Mouse (Mus musculus): Measurements from ENCODE around the gene Ms4a18. TPM values are rescaled to one million over a fixed set of nuclear protein-coding genes. Genes with fewer than 3 reads are reported as not detected.

Gene Ms4a18
- polyA plus RNA-seq, 1 experiment: not detected

GRCm38 (mm10) chr19:10949558-10949957 lies 68.3 kb downstream of the Ms4a18 start:
- Histone ChIP-seq H3K4me3 (ENCODE audit: insufficient read depth, low read length) (no peak overlapping the region; the same call in 1 of the 2 replicates), H3K27ac (ENCODE audit: insufficient read depth, low read length) (no peak overlapping the region), H3K4me1 (ENCODE audit: control insufficient read depth, insufficient read depth, low read length) (peaks cover 16% of the 10 kb centered on the region; the same call in 1 of the 2 replicates)
- TF ChIP-seq CTCF (IDR thresholded peaks at IDR 0.05; ENCODE audit: extremely low read depth, insufficient read depth, low read length) (no peak), POLR2A (IDR thresholded peaks at IDR 0.05; ENCODE audit: extremely low read depth, insufficient read depth, low read length) (no peak)

- Histone ChIP-seq H3K4me1 (ENCODE audit: control insufficient read depth, insufficient read depth, low read length) (peaks cover 16% of the 10 kb centered on the region; the same call in 1 of the 2 replicates), H3K4me3 (ENCODE audit: insufficient read depth, low read length) (peak within 1 kb of the TSS; percentile 40), H3K27ac (ENCODE audit: insufficient read depth, low read length) (no peak within 1 kb of the TSS)
- TF ChIP-seq CTCF (IDR thresholded peaks at IDR 0.05; ENCODE audit: extremely low read depth, insufficient read depth, low read length) (no peak), POLR2A (IDR thresholded peaks at IDR 0.05; ENCODE audit: extremely low read depth, insufficient read depth, low read length) (peak; percentile 74; the same call in 1 of the 2 replicates)
Measured at GRCm38 (mm10) chr19:10949112-10949511, 68.7 kb downstream of the Ms4a18 start, which contains the start of gene Ccdc86. Gene Ccdc86, minus strand, starts transcription at chr19:10949266.

GRCm38 (mm10) chr19:10948416-10948815 lies 69.4 kb downstream of the Ms4a18 start:
- Histone ChIP-seq H3K27ac (ENCODE audit: insufficient read depth, low read length) (no peak overlapping the region), H3K4me3 (ENCODE audit: insufficient read depth, low read length) (peak overlapping the region; percentile 40), H3K4me1 (ENCODE audit: control insufficient read depth, insufficient read depth, low read length) (peaks cover 16% of the 10 kb centered on the region; the same call in 1 of the 2 replicates)
- TF ChIP-seq POLR2A (IDR thresholded peaks at IDR 0.05; ENCODE audit: extremely low read depth, insufficient read depth, low read length): no peak
- TF ChIP-seq CTCF (IDR thresholded peaks at IDR 0.05; ENCODE audit: extremely low read depth, insufficient read depth, low read length): no peak

- TF ChIP-seq POLR2A (IDR thresholded peaks at IDR 0.05; ENCODE audit: extremely low read depth, insufficient read depth, low read length) (no peak), CTCF (IDR thresholded peaks at IDR 0.05; ENCODE audit: extremely low read depth, insufficient read depth, low read length) (no peak)
Measured at GRCm38 (mm10) chr19:10947219-10947618, 70.6 kb downstream of the Ms4a18 start.

More at GRCm38 (mm10) chr19:10947219-10947618, 70.6 kb downstream of the Ms4a18 start:
- Histone ChIP-seq H3K4me3 (ENCODE audit: insufficient read depth, low read length) (peak overlapping the region; percentile 40; the same call in 1 of the 2 replicates), H3K4me1 (ENCODE audit: control insufficient read depth, insufficient read depth, low read length) (peaks cover 16% of the 10 kb centered on the region; the same call in 1 of the 2 replicates), H3K27ac (ENCODE audit: insufficient read depth, low read length) (no peak overlapping the region)

Other genes starting within 250 kb of the Ms4a18 start
- 5.8 and 6.0 TPM in 2 replicates for gene Cd6, start 188.0 kb downstream of the Ms4a18 start, polyA plus RNA-seq (2012; rRNA removed)
- gene Slc15a3, start 178.3 kb downstream of the Ms4a18 start, polyA plus RNA-seq (2012; rRNA removed): 1.3 and 2.3 TPM in 2 replicates
- gene Tmem132a, start 148.1 kb downstream of the Ms4a18 start, polyA plus RNA-seq (2012; rRNA removed): 200 and 216 TPM in 2 replicates
- gene Tmem109, start 136.0 kb downstream of the Ms4a18 start, polyA plus RNA-seq (2012; rRNA removed): 61.9 and 63.5 TPM in 2 replicates
- gene Prpf19, start 122.8 kb downstream of the Ms4a18 start, polyA plus RNA-seq (2012; rRNA removed): 219 and 221 TPM in 2 replicates
- not detected in 2 replicates for gene Zp1, start 97.4 kb downstream of the Ms4a18 start, polyA plus RNA-seq (2012; rRNA removed)
- gene Ptgdr2, start 80.9 kb downstream of the Ms4a18 start, polyA plus RNA-seq (2012; rRNA removed): 0.11 and 0.21 TPM in 2 replicates
- 5.0 and 5.5 TPM in 2 replicates for gene Ccdc86, start 68.8 kb downstream of the Ms4a18 start, polyA plus RNA-seq (2012; rRNA removed)
- not detected in 2 replicates for gene Ms4a10, start 43.4 kb downstream of the Ms4a18 start, polyA plus RNA-seq (2012; rRNA removed)
- not detected in 2 replicates for gene Ms4a15, start 24.8 kb downstream of the Ms4a18 start, polyA plus RNA-seq (2012; rRNA removed)
- gene Ms4a8a, start 63.1 kb upstream of the Ms4a18 start, polyA plus RNA-seq (2012; rRNA removed): 0.11 and 0.13 TPM in 2 replicates
- not detected in 2 replicates for gene 1700017D01Rik, start 112.8 kb upstream of the Ms4a18 start, polyA plus RNA-seq (2012; rRNA removed)
- gene 1700025F22Rik, start 147.3 kb upstream of the Ms4a18 start, polyA plus RNA-seq (2012; rRNA removed): not detected in 2 replicates
- gene Ms4a13, start 178.7 kb upstream of the Ms4a18 start, polyA plus RNA-seq (2012; rRNA removed): not detected in 2 replicates
- gene Ms4a12, start 214.4 kb upstream of the Ms4a18 start, polyA plus RNA-seq (2012; rRNA removed): not detected in 2 replicates
- 0.04 and 0.10 TPM in 2 replicates for gene Ms4a1, start 248.2 kb upstream of the Ms4a18 start, polyA plus RNA-seq (2012; rRNA removed)